Mouse (Mus musculus) ES-E14 (cell line): Measurements from ENCODE around the gene Dab2ip. TPM values are rescaled to one million over a fixed set of nuclear protein-coding genes. Genes with fewer than 3 reads are reported as not detected.

Experiments
- DNase-seq: peaks from one replicate; pipeline ENCODE4 v3.0.0-alpha.2; 2013; ENCODE audit warnings: low read depth, low spot score
- H3K27ac ChIP-seq: 2 replicates; pipeline ENCODE4 v1.5.1; 2012; ENCODE audit warnings: low read depth, mild to moderate bottlenecking, low read length, moderate library complexity, mixed read lengths; ENCODE audit not compliant: poor library complexity, insufficient read depth, severe bottlenecking
- H3K36me3 ChIP-seq: 2 replicates; pipeline ENCODE4 v1.6.1; 2012; ENCODE audit warnings: mild to moderate bottlenecking, low read length, moderate library complexity, mixed read lengths; ENCODE audit not compliant: control insufficient read depth, poor library complexity, insufficient read depth, severe bottlenecking
- H3K4me1 ChIP-seq, 2 experiments: fragments of 150-350 bp in 1 of 2; sonication (generic) in 1 of 2; 2 replicates each; pipeline ENCODE4 v1.6.1; 2012; ENCODE audit warnings: low read length in 2 of 2, mild to moderate bottlenecking in 1 of 2, mixed read lengths in 1 of 2; ENCODE audit not compliant: control insufficient read depth in 2 of 2, insufficient read depth in 2 of 2, poor library complexity in 1 of 2
- H3K4me3 ChIP-seq, 2 experiments: fragments of 150-350 bp in 1 of 2; sonication (generic) in 1 of 2; 2 replicates each; pipeline ENCODE4 v1.5.1; 2012; ENCODE audit warnings: low read length in 2 of 2, low read depth in 1 of 2, mild to moderate bottlenecking in 1 of 2, mixed read lengths in 1 of 2; ENCODE audit not compliant: insufficient read depth in 1 of 2, poor library complexity in 1 of 2, severe bottlenecking in 1 of 2
- H3K9ac ChIP-seq: 2 replicates; pipeline ENCODE4 v1.6.1; 2012; ENCODE audit warnings: low read depth, mild to moderate bottlenecking, low read length, mixed read lengths; ENCODE audit not compliant: poor library complexity, insufficient read depth, severe bottlenecking
- H3K9me3 ChIP-seq: fragments of 150-350 bp; sonication (generic); 2 replicates; pipeline ENCODE4 v1.6.1; 2012; ENCODE audit warnings: low read depth, mild to moderate bottlenecking, low read length; ENCODE audit not compliant: control insufficient read depth, insufficient read depth
- CHD2 ChIP-seq: IDR thresholded peaks from 2 replicates; pipeline ENCODE4 v1.6.1; 2014; ENCODE audit warnings: mild to moderate bottlenecking, low read depth, low read length, inconsistent platforms
- HCFC1 ChIP-seq: IDR thresholded peaks from 2 replicates; pipeline ENCODE4 v1.6.1; 2012; ENCODE audit warnings: low read length, inconsistent platforms, borderline replicate concordance; ENCODE audit not compliant: insufficient read depth
- MAFK ChIP-seq: IDR thresholded peaks from 2 replicates; pipeline ENCODE4 v1.6.1; 2014; ENCODE audit warnings: mild to moderate bottlenecking, low read depth, low read length, inconsistent platforms; ENCODE audit not compliant: insufficient read depth
- ZC3H11A ChIP-seq: IDR thresholded peaks from 2 replicates; pipeline ENCODE4 v1.6.1; 2012; ENCODE audit warnings: low read depth, mild to moderate bottlenecking, inconsistent platforms, low read length, borderline replicate concordance
- ZNF384 ChIP-seq: IDR thresholded peaks from 2 replicates; pipeline ENCODE4 v1.6.1; 2012; ENCODE audit warnings: low read depth, low read length, inconsistent platforms
- in situ Hi-C, 2 experiments: fragments of 600-800 bp; cut with MboI; formaldehyde crosslinking; loops; one replicate each; pipeline ENCODE4 v1.15.1; 2025; ENCODE audit warnings: low sequenced_read_pairs in 2 of 2, inconsistent platforms in 1 of 2; ENCODE audit not compliant: unreplicated experiment in 2 of 2
- total RNA-seq: library from RNA; depleted of rRNA; stranded (reverse); fragments of 300-350 nt; gene quantifications from 2 replicates; pipeline ENCODE4 v1.2.3, GENCODE M21; 2012

Dab2ip gene
- total RNA-seq, 1 experiment: 46.9 TPM

DNA sequence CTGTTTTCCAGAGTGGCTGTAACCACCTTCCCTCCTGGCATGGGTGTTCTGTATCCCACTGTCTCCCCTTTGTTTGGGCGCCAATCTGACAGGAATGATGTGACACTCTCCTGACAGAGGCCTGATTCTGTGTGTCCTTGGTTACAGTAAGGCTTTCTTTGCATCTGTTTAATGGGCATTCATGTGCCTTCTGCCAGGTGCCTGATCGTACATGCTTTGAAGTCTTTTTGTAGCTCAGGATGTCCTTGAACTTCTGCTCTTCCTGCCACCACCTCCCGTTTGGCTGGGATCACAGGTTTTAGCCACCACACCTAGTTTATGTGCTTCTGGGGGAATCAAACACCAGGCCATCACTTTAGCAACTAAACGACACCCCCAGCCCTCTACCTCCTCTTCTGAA lies 22.0 kb downstream of the Dab2ip start:
- no peak overlapping the region for H3K27ac ChIP-seq
- DNase-seq: no peak
- in situ Hi-C loops: no loop called here
- H3K4me3 ChIP-seq: no peak overlapping the region
- H3K9ac ChIP-seq: no peak overlapping the region
- H3K9me3 ChIP-seq: no peaks in the 10 kb centered on the region
- no peaks in the 10 kb centered on the region for H3K36me3 ChIP-seq
- H3K4me1 ChIP-seq: peaks cover 0 to 4% of the 10 kb centered on the region in 2 experiments; a peak in 1 of 4 replicates
- TF ChIP-seq CHD2 (no peak), HCFC1 (no peak), MAFK (no peak), ZC3H11A (no peak), ZNF384 (no peak)

DNA sequence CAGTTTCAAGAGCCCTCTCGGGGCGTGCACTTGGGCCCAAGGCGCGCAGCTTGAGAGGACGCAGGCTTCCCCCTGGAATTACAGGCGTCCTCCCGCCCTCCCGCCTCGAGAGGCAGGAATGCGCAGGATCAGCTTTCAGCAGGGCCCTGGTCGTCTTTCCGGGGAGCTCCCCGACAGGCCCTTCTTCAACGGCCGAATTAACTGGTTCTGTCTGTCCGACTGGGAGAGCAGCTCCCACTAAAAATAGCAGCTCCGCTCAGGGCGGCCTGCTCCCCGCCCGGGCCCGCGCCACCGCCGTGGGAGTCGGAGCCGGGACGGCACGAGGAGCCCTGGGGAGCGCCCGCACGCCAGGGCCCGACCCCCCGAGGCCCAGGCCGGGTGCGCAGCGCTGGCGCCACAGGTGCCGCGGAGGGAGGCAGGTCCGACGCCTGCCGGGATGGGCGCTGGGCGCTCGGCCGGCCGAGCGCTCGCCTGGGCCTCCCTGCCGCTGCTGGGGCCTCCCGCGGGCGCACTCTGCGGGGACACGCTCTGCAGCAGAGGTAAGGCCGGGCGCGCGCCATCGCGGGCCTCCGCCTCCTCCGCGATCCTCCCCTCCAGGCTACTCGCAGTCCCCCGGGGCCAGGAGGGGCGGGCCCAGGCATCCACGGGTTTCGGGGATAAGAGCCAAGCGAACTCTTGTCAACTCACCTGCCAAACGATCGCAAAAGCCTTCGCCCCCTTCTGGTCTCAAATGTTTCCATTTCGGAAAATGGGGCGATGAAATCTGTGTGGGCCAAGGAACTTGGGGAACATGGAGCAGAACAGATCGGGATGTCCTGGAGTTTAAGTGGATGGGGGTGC lies 23.7 kb downstream of the Dab2ip start:
- Histone ChIP-seq H3K4me3 (peak overlapping the region; percentile 64 to 84), H3K27ac (no peak overlapping the region), H3K36me3 (no peaks in the 10 kb centered on the region), H3K9ac (peak overlapping the region; percentile 59), H3K9me3 (no peaks in the 10 kb centered on the region), H3K4me1 (peaks cover 0 to 4% of the 10 kb centered on the region in 2 experiments; a peak in 1 of 4 replicates)
- DNase-seq: peak; percentile 61
- in situ Hi-C loops: no loop called here
- TF ChIP-seq ZNF384: no peak
- 0 out of 2 replicates have a peak, but pooled peaks have one; percentile 17 for TF ChIP-seq MAFK

- Histone ChIP-seq H3K4me1 (peaks cover 0 to 4% of the 10 kb centered on the region in 2 experiments; a peak in 1 of 4 replicates), H3K36me3 (no peaks in the 10 kb centered on the region), H3K27ac (no peak overlapping the region), H3K9me3 (no peaks in the 10 kb centered on the region), H3K4me3 (peak overlapping the region; percentile 64 to 84), H3K9ac (peak overlapping the region; percentile 59; the same call in 1 of the 2 replicates)
- TF ChIP-seq MAFK: no peak
- TF ChIP-seq CHD2: no peak
- no peak for TF ChIP-seq ZC3H11A
- no peak for TF ChIP-seq ZNF384
- TF ChIP-seq HCFC1: no peak
- no peak for DNase-seq
- in situ Hi-C loops: no loop called here
Observed at GRCm38 (mm10) chr2:35582341-35582941, 24.4 kb downstream of the Dab2ip start.

GRCm38 (mm10) chr2:35583406-35583805 lies 25.3 kb downstream of the Dab2ip start:
- H3K4me3 ChIP-seq: peak overlapping the region in 1 of 2 experiments; percentile 84; a peak in 1 of 4 replicates
- in situ Hi-C loops: no loop called here
- no peak overlapping the region for H3K9ac ChIP-seq
- no peak for TF ChIP-seq ZNF384
- peaks cover 0 to 4% of the 10 kb centered on the region in 2 experiments; a peak in 1 of 4 replicates for H3K4me1 ChIP-seq
- H3K36me3 ChIP-seq: no peaks in the 10 kb centered on the region
- H3K27ac ChIP-seq: no peak overlapping the region
- no peaks in the 10 kb centered on the region for H3K9me3 ChIP-seq
- no peak for DNase-seq
